Mouse (Mus musculus) 416B (cell line): Measurements from ENCODE around the gene Ooep.
"Not testable (repeated sequence)": the region's sequence is repeated elsewhere in the genome, so short reads cannot be mapped to it uniquely, and the experiment has no call there.

ENCODE experiments used
- DNase-seq: peaks from one replicate; pipeline ENCODE4 v3.0.0; 2011; ENCODE audit warnings: low read depth

Gene Ooep

GRCm38 (mm10) chr9:78367959-78368358, 10.6 kb downstream of the Ooep start, which contains the start of gene Dppa5a:
TSS of gene Dppa5a (minus strand) at chr9:78368177.
- not testable (repeated sequence) for DNase-seq

GRCm38 (mm10) chr9:78365850-78366544, 12.5 kb downstream of the Ooep start:
- DNase-seq, result peak; percentile 59

- no peak for DNase-seq
Measured at GRCm38 (mm10) chr9:78364701-78365100, 13.8 kb downstream of the Ooep start.

- peak; percentile 81 for DNase-seq
Measured at GRCm38 (mm10) chr9:78363374-78363773, 15.2 kb downstream of the Ooep start.

- DNase-seq, result no peak
Measured at GRCm38 (mm10) chr9:78360484-78360872, 18.0 kb downstream of the Ooep start.

- DNase-seq, result no peak
Measured at GRCm38 (mm10) chr9:78359750-78360483, 18.6 kb downstream of the Ooep start.

- DNase-seq, result peak; percentile 76
Measured at GRCm38 (mm10) chr9:78358053-78358452, 20.5 kb downstream of the Ooep start.

GRCm38 (mm10) chr9:78355611-78356010, 22.9 kb downstream of the Ooep start, which contains the start of gene Gsta2:
TSS of gene Gsta2 (minus strand) at chr9:78355788.
- DNase-seq, result no peak

GRCm38 (mm10) chr9:78354665-78355578, 23.6 kb downstream of the Ooep start:
- no peak for DNase-seq

- DNase-seq, result peak; percentile 87
Measured at GRCm38 (mm10) chr9:78351504-78352220, 26.9 kb downstream of the Ooep start.

- peak; percentile 40 for DNase-seq
Measured at GRCm38 (mm10) chr9:78350007-78350406, 28.5 kb downstream of the Ooep start.

- not testable (repeated sequence) for DNase-seq
Measured at GRCm38 (mm10) chr9:78349141-78349540, 29.4 kb downstream of the Ooep start.

GRCm38 (mm10) chr9:78348206-78349004, 30.1 kb downstream of the Ooep start:
- DNase-seq, result peak; percentile 31

GRCm38 (mm10) chr9:78347004-78347403, 31.5 kb downstream of the Ooep start:
- DNase-seq, result peak; percentile 36

- not testable (repeated sequence) for DNase-seq
Measured at GRCm38 (mm10) chr9:78345235-78345634, 33.3 kb downstream of the Ooep start.

GRCm38 (mm10) chr9:78343055-78343454, 35.5 kb downstream of the Ooep start:
- DNase-seq, result not testable (repeated sequence)

GRCm38 (mm10) chr9:78342494-78342893, 36.0 kb downstream of the Ooep start:
- not testable (repeated sequence) for DNase-seq

GRCm38 (mm10) chr9:78340324-78340723, 38.2 kb downstream of the Ooep start:
- peak; percentile 30 for DNase-seq

GRCm38 (mm10) chr9:78337050-78337449, 41.5 kb downstream of the Ooep start:
- not testable (repeated sequence) for DNase-seq

GRCm38 (mm10) chr9:78327289-78327688, 51.2 kb downstream of the Ooep start, which contains the start of gene Omt2b:
TSS of gene Omt2b (plus strand) at chr9:78327589.
- not testable (repeated sequence) for DNase-seq
